Mouse (Mus musculus): ENCODE measurements around the gene Rin1. TPM values are rescaled to one million over a fixed set of nuclear protein-coding genes. Genes with fewer than 3 reads are reported as not detected.

Rin1 gene
- polyA plus RNA-seq, 1 experiment from 2014 or later, result 4.2 TPM

Other genes starting within 250 kb of the Rin1 start
- gene Gm21992, start 238.9 kb upstream of the Rin1 start, polyA plus RNA-seq (2015; fragmentation: Nextera tagmentation; extraction: Ambion mirVana), result 38.2 and 40.3 TPM in 2 replicates
- 97.3 and 103 TPM in 2 replicates for gene Rbm14, start 238.8 kb upstream of the Rin1 start, polyA plus RNA-seq (2015; fragmentation: Nextera tagmentation; extraction: Ambion mirVana)
- 59.3 and 64.5 TPM in 2 replicates for gene Ccs, start 211.1 kb upstream of the Rin1 start, polyA plus RNA-seq (2015; fragmentation: Nextera tagmentation; extraction: Ambion mirVana)
- gene Ccdc87, start 211.1 kb upstream of the Rin1 start, polyA plus RNA-seq (2015; fragmentation: Nextera tagmentation; extraction: Ambion mirVana), result not detected in 2 replicates
- 48.2 and 58.1 TPM in 2 replicates for gene Ctsf, start 195.4 kb upstream of the Rin1 start, polyA plus RNA-seq (2015; fragmentation: Nextera tagmentation; extraction: Ambion mirVana)
- gene Actn3, start 172.6 kb upstream of the Rin1 start, polyA plus RNA-seq (2015; fragmentation: Nextera tagmentation; extraction: Ambion mirVana), result 10.6 and 12.0 TPM in 2 replicates
- 10.8 and 12.0 TPM in 2 replicates for gene Zdhhc24, start 171.8 kb upstream of the Rin1 start, polyA plus RNA-seq (2015; fragmentation: Nextera tagmentation; extraction: Ambion mirVana)
- gene Bbs1, start 143.9 kb upstream of the Rin1 start, polyA plus RNA-seq (2015; fragmentation: Nextera tagmentation; extraction: Ambion mirVana), result 5.2 and 6.7 TPM in 2 replicates
- gene Dpp3, start 122.2 kb upstream of the Rin1 start, polyA plus RNA-seq (2015; fragmentation: Nextera tagmentation; extraction: Ambion mirVana), result 96.4 and 108 TPM in 2 replicates
- 2.9 and 3.0 TPM in 2 replicates for gene Peli3, start 107.4 kb upstream of the Rin1 start, polyA plus RNA-seq (2015; fragmentation: Nextera tagmentation; extraction: Ambion mirVana)
- 108 and 125 TPM in 2 replicates for gene Mrpl11, start 88.3 kb upstream of the Rin1 start, polyA plus RNA-seq (2015; fragmentation: Nextera tagmentation; extraction: Ambion mirVana)
- 0.18 TPM in 1 of 2 replicates, not detected in the other for gene Npas4, start 60.2 kb upstream of the Rin1 start, polyA plus RNA-seq (2015; fragmentation: Nextera tagmentation; extraction: Ambion mirVana)
- 6.0 and 7.0 TPM in 2 replicates for gene Slc29a2, start 26.6 kb upstream of the Rin1 start, polyA plus RNA-seq (2015; fragmentation: Nextera tagmentation; extraction: Ambion mirVana)
- gene B4gat1, start 11.7 kb upstream of the Rin1 start, polyA plus RNA-seq (2015; fragmentation: Nextera tagmentation; extraction: Ambion mirVana), result 51.0 and 51.7 TPM in 2 replicates
- gene AC124502.3, start 11.6 kb upstream of the Rin1 start, polyA plus RNA-seq (2015; fragmentation: Nextera tagmentation; extraction: Ambion mirVana), result 2.1 and 2.3 TPM in 2 replicates
- 44.0 and 51.6 TPM in 2 replicates for gene Brms1, start 9.1 kb upstream of the Rin1 start, polyA plus RNA-seq (2015; fragmentation: Nextera tagmentation; extraction: Ambion mirVana)
- 50.3 and 74.1 TPM in 2 replicates for gene Cd248, start 17.6 kb downstream of the Rin1 start, polyA plus RNA-seq (2015; fragmentation: Nextera tagmentation; extraction: Ambion mirVana)
- 1.3 and 1.8 TPM in 2 replicates for gene Tmem151a, start 35.0 kb downstream of the Rin1 start, polyA plus RNA-seq (2015; fragmentation: Nextera tagmentation; extraction: Ambion mirVana)
- 99.8 and 101 TPM in 2 replicates for gene Yif1a, start 38.1 kb downstream of the Rin1 start, polyA plus RNA-seq (2015; fragmentation: Nextera tagmentation; extraction: Ambion mirVana)
- gene Cnih2, start 48.0 kb downstream of the Rin1 start, polyA plus RNA-seq (2015; fragmentation: Nextera tagmentation; extraction: Ambion mirVana), result 13.3 and 15.1 TPM in 2 replicates
- 268 and 290 TPM in 2 replicates for gene Rab1b, start 56.6 kb downstream of the Rin1 start, polyA plus RNA-seq (2015; fragmentation: Nextera tagmentation; extraction: Ambion mirVana)
- 27.5 and 27.8 TPM in 2 replicates for gene Klc2, start 68.1 kb downstream of the Rin1 start, polyA plus RNA-seq (2015; fragmentation: Nextera tagmentation; extraction: Ambion mirVana)
- gene Pacs1, start 222.6 kb downstream of the Rin1 start, polyA plus RNA-seq (2015; fragmentation: Nextera tagmentation; extraction: Ambion mirVana), result 23.2 and 25.0 TPM in 2 replicates
- gene Sf3b2, start 245.0 kb downstream of the Rin1 start, polyA plus RNA-seq (2015; fragmentation: Nextera tagmentation; extraction: Ambion mirVana), result 351 and 362 TPM in 2 replicates
- gene Gal3st3, start 247.8 kb downstream of the Rin1 start, polyA plus RNA-seq (2015; fragmentation: Nextera tagmentation; extraction: Ambion mirVana), result 3.8 and 3.9 TPM in 2 replicates

All from kidney, embryonic 15.5 days (tissue).